7 mouse cellular contexts compared by ENCODE assay signal in the genomic region with DNA sequence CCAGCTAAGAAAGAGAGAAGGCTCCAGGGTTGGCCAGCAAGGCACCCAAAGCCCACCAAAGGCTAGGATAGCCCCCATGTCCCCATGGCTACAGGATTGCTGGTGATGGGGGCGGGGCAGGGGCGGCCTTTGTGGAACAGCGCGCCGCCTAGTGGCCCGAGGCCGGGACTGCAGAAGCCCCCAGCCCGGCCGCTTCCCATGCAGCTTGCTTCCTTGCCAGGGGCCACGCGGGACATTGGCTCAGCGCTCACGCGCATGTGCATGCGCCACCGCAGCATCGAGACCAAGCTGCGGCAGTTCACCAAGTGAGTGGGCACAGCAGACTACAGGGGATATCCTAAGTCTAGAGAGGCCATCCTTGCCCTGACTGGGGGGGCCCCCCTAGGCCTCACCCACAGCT. TPM values are rescaled to one million over a fixed set of nuclear protein-coding genes. Genes with fewer than 3 reads are reported as not detected.
DNase-seq lines count a peak whose midpoint lies in the region; ATAC-seq and TF ChIP-seq lines count a peak whose summit lies in the region.

No protein-coding gene starts in this region.

- no peaks in the 10 kb centered on the region for H3K27me3 ChIP-seq in embryonic facial prominence, embryonic 12.5 days
- peaks cover 11% of the 10 kb centered on the region for H3K27me3 ChIP-seq in liver, embryonic 14.5 days (ENCODE audit: control insufficient read depth, insufficient read depth, low read length)
- no peaks in the 10 kb centered on the region for H3K27me3 ChIP-seq in neural tube, embryonic 14.5 days (ENCODE audit: control insufficient read depth, insufficient read depth, low read length)

- peak overlapping the region; percentile 15; the same call in 1 of the 2 replicates for H3K9ac ChIP-seq in embryonic facial prominence, embryonic 12.5 days
- H3K9ac ChIP-seq in liver, embryonic 14.5 days (replicated peaks) = no peak overlapping the region
- H3K9ac ChIP-seq in neural tube, embryonic 14.5 days (replicated peaks; ENCODE audit: low read depth, low read length) = 0 out of 2 replicates have a peak overlapping the region, but pooled peaks have one; percentile 34

- TF ChIP-seq EP300 in liver, embryonic 14.5 days (IDR thresholded peaks at IDR 0.05; ENCODE audit: low read depth) = no peak

- ATAC-seq in embryonic facial prominence, embryonic 12.5 days (ENCODE audit: insufficient number of reproducible peaks, insufficient read depth, low FRiP score, low TSS enrichment) = no peak
- peak; percentile 13 to 21; a peak in 1 of 4 replicates for ATAC-seq in hematopoietic stem cell, adult 5-6 weeks (replicated peaks in 1 of 2; ENCODE audit: insufficient read depth in 1 of 2, low FRiP score in 2 of 2, low TSS enrichment in 1 of 2, low read depth in 1 of 2, poor library complexity in 2 of 2, severe bottlenecking in 2 of 2)
- no peak for ATAC-seq in liver, embryonic 14.5 days (ENCODE audit: insufficient read depth)
- peak; percentile 33 for ATAC-seq in neural tube, embryonic 14.5 days (ENCODE audit: low read depth)

- H3K27ac ChIP-seq in embryonic facial prominence, embryonic 12.5 days = no peak overlapping the region
- no peak overlapping the region for H3K27ac ChIP-seq in liver, embryonic 14.5 days
- no peak overlapping the region for H3K27ac ChIP-seq in neural tube, embryonic 14.5 days (ENCODE audit: low read depth, low read length)

- DNase-seq in ovary, postnatal 14 days (ENCODE audit: low spot score) = peak; percentile 57
- no peak for DNase-seq in ovary, postnatal 10 days (ENCODE audit: low spot score)
- DNase-seq in adrenal gland, adult 2 months = peak; percentile 57
- DNase-seq in liver, embryonic 14.5 days (ENCODE audit: low read depth in 3 of 3, low spot score in 3 of 3) = no peak

- peak; percentile 79 for TF ChIP-seq CTCF in liver, embryonic 14.5 days (IDR thresholded peaks at IDR 0.05; ENCODE audit: low read depth)

- H3K4me3 ChIP-seq in embryonic facial prominence, embryonic 12.5 days = no peak overlapping the region
- no peak overlapping the region for H3K4me3 ChIP-seq in liver, embryonic 14.5 days (ENCODE audit: insufficient read depth in 1 of 2, low read depth in 2 of 2, low read length in 2 of 2)
- no peak overlapping the region for H3K4me3 ChIP-seq in neural tube, embryonic 14.5 days (ENCODE audit: low read depth, low read length)

- peaks cover 50% of the 10 kb centered on the region for H3K4me1 ChIP-seq in embryonic facial prominence, embryonic 12.5 days
- H3K4me1 ChIP-seq in liver, embryonic 14.5 days (replicated peaks; ENCODE audit: control insufficient read depth in 2 of 2, insufficient read depth in 2 of 2, low read length in 1 of 2) = no peaks in the 10 kb centered on the region; a peak in 1 of 4 replicates
- H3K4me1 ChIP-seq in neural tube, embryonic 14.5 days (ENCODE audit: control insufficient read depth, insufficient read depth, low read length) = peaks cover 37% of the 10 kb centered on the region

- no peak overlapping the region; the same call in 1 of the 2 replicates for H3K4me2 ChIP-seq in embryonic facial prominence, embryonic 12.5 days (replicated peaks)
- no peak overlapping the region for H3K4me2 ChIP-seq in liver, embryonic 14.5 days (ENCODE audit: low read depth)
- no peak overlapping the region for H3K4me2 ChIP-seq in neural tube, embryonic 14.5 days (ENCODE audit: low read depth, low read length)

- WGBS in embryonic facial prominence, embryonic 12.5 days = 7% methylated on average over 18 of the region's 18 CpGs
- WGBS in liver, embryonic 14.5 days (ENCODE audit: insufficient replicate concordance) = 13% methylated on average over 18 of the region's 18 CpGs
- WGBS in neural tube, embryonic 14.5 days = 4% methylated on average over 18 of the region's 18 CpGs

- H3K9me3 ChIP-seq in embryonic facial prominence, embryonic 12.5 days = no peaks in the 10 kb centered on the region
- no peaks in the 10 kb centered on the region for H3K9me3 ChIP-seq in liver, embryonic 14.5 days (ENCODE audit: control insufficient read depth, low read length)
- H3K9me3 ChIP-seq in neural tube, embryonic 14.5 days (ENCODE audit: control insufficient read depth, low read length) = no peaks in the 10 kb centered on the region

- peaks cover 59% of the 10 kb centered on the region for H3K36me3 ChIP-seq in embryonic facial prominence, embryonic 12.5 days
- H3K36me3 ChIP-seq in liver, embryonic 14.5 days (replicated peaks; ENCODE audit: control insufficient read depth, insufficient read depth, low read depth) = no peaks in the 10 kb centered on the region
- peaks cover 48% of the 10 kb centered on the region for H3K36me3 ChIP-seq in neural tube, embryonic 14.5 days (ENCODE audit: control insufficient read depth, insufficient read depth, low read length)

RNA-seq across cellular contexts. Expression of a gene that starts 5.6 kb away (rescaled TPM):
- 10 to 100 TPM; 20.2 to 20.6 TPM for total RNA-seq in adrenal gland, adult 2 months (2021)
- polyA plus RNA-seq in adrenal gland, adult 2 months (2012; rRNA removed) = 64.0 and 71.3 TPM in 2 replicates
- polyA plus RNA-seq in embryonic facial prominence, embryonic 12.5 days (2016; fragmentation: Nextera tagmentation; extraction: Ambion mirVana) = 10.9 and 17.4 TPM in 2 replicates
- 1.5 and 2.3 TPM in 2 replicates for total RNA-seq in hematopoietic stem cell, adult 5-6 weeks (2017)
- 2.6 and 2.7 TPM in 2 replicates for polyA plus RNA-seq in liver, embryonic 14.5 days (2012; rRNA removed)
- polyA plus RNA-seq in liver, embryonic 14.5 days (2014; fragmentation: Nextera tagmentation; extraction: Ambion mirVana) = 0.52 and 0.82 TPM in 2 replicates
- polyA plus RNA-seq in neural tube, embryonic 14.5 days (2014; fragmentation: Nextera tagmentation; extraction: Ambion mirVana) = 23.9 and 24.9 TPM in 2 replicates

Comparison
In these comparisons a context has a peak if more than half of its experiments do, and no peak if none do; other contexts are left out.
1. DNase-seq: peak in ovary, postnatal 14 days (single experiment) and adrenal gland, adult 2 months (single experiment); none in ovary, postnatal 10 days (single experiment) and liver, embryonic 14.5 days (0 of 3).
2. ATAC-seq: peak in hematopoietic stem cell, adult 5-6 weeks (2 of 2) and neural tube, embryonic 14.5 days (single experiment); none in embryonic facial prominence, embryonic 12.5 days (single experiment) and liver, embryonic 14.5 days (single experiment).